Mouse (Mus musculus) kidney, embryonic 15.5 days (tissue): ENCODE data around the gene Usp47. TPM values are rescaled to one million over a fixed set of nuclear protein-coding genes. Genes with fewer than 3 reads are reported as not detected.

ENCODE experiments used
- ATAC-seq: fragments of 200-750 bp; cut with Nextera tagmentation; replicated peaks from 2 replicates; pipeline ENCODE4 v1.8.0; 2017; ENCODE audit warnings: moderate TSS enrichment; ENCODE audit not compliant: low FRiP score
- H3K27ac ChIP-seq: fragments of 300-500 bp; sonication (generic); 2 replicates; pipeline ENCODE4 v1.5.1; 2015; ENCODE audit warnings: mild to moderate bottlenecking, inconsistent platforms
- H3K27me3 ChIP-seq: fragments of 300-500 bp; sonication (generic); 2 replicates; pipeline ENCODE4 v1.6.1; 2015; ENCODE audit warnings: inconsistent platforms
- H3K36me3 ChIP-seq: fragments of 300-500 bp; sonication (generic); 2 replicates; pipeline ENCODE4 v1.6.1; 2015; ENCODE audit warnings: inconsistent platforms
- H3K4me1 ChIP-seq: fragments of 300-500 bp; sonication (generic); 2 replicates; pipeline ENCODE4 v1.6.1; 2015; ENCODE audit warnings: inconsistent platforms
- H3K4me2 ChIP-seq: fragments of 300-500 bp; sonication (generic); 2 replicates; pipeline ENCODE4 v1.6.1; 2015; ENCODE audit warnings: moderate library complexity, mild to moderate bottlenecking, inconsistent platforms
- H3K4me3 ChIP-seq: fragments of 300-500 bp; sonication (generic); replicated peaks from 2 replicates; pipeline ENCODE4 v1.5.1; 2015; ENCODE audit warnings: mild to moderate bottlenecking, inconsistent platforms
- H3K9ac ChIP-seq: fragments of 300-500 bp; sonication (generic); 2 replicates; pipeline ENCODE4 v1.6.1; 2015; ENCODE audit warnings: mild to moderate bottlenecking, inconsistent platforms
- H3K9me3 ChIP-seq: fragments of 300-500 bp; sonication (generic); replicated peaks from 2 replicates; pipeline ENCODE4 v1.6.1; 2016; ENCODE audit warnings: inconsistent platforms
- WGBS: fragments of 180-500 bp; shearing (Covaris S2); methylation state at CpG from one replicate; pipeline ENCODE4 v1.1.7; 2015; ENCODE audit warnings: mixed read lengths; 5-methylcytosine and 5-hydroxymethylcytosine counted together
- polyA plus RNA-seq: library from polyadenylated mRNA; unstranded; fragments of >200 nt; fragmentation: Nextera tagmentation; extraction: Ambion mirVana; gene quantifications from 2 replicates; pipeline ENCODE4 v1.2.1, GENCODE M21; 2015

Gene Usp47
- polyA plus RNA-seq, 1 experiment from 2014 or later, result 62.0 TPM

- no peak overlapping the region for H3K27ac ChIP-seq
- H3K4me2 ChIP-seq, result no peak overlapping the region
- WGBS, result 73% methylated on average over 4 of the region's 4 CpGs
- peaks cover 14% of the 10 kb centered on the region for H3K4me1 ChIP-seq
- H3K36me3 ChIP-seq, result no peaks in the 10 kb centered on the region
- no peak; the same call in 1 of the 2 replicates for ATAC-seq
- no peaks in the 10 kb centered on the region for H3K27me3 ChIP-seq
- no peak overlapping the region for H3K4me3 ChIP-seq
- H3K9me3 ChIP-seq, result no peaks in the 10 kb centered on the region
- H3K9ac ChIP-seq, result no peak overlapping the region
These were observed 120.7 kb downstream of the Usp47 start for GRCm38 (mm10) chr7:112143978-112144377.

DNA sequence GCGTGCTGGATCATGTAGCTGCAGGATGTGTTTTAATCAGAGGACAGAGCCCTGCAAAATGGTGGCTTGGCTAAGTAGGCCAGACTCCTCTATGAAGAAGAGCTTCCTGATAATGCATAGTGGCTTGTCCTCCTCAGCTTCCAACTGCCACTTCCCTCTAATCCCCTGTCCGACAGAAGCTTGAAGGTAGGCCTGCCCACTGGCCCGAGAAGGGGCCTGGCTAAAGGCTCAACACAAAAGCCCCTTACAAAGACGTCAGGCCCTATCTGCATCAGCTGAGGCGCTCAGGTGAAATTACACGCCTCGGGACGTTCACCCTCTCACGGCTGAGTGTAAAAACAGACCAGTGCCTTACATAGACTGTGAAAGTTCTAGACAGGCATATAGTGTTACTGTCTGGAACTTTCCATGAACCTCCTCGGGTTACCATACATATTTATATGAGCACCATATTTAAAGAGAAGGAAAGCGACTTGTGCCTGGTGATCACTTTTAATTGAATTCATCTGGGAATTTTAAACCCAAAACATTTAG lies 121.4 kb downstream of the Usp47 start:
- Histone ChIP-seq H3K36me3 (no peaks in the 10 kb centered on the region; the same call in 1 of the 2 replicates), H3K4me1 (peaks cover 14% of the 10 kb centered on the region), H3K9me3 (no peaks in the 10 kb centered on the region), H3K4me2 (no peak overlapping the region), H3K27ac (no peak overlapping the region), H3K27me3 (no peaks in the 10 kb centered on the region), H3K9ac (no peak overlapping the region), H3K4me3 (no peak overlapping the region)
- WGBS, result 55% methylated on average over 11 of the region's 11 CpGs
- ATAC-seq, result no peak

- WGBS, result 49% methylated on average over 2 of the region's 2 CpGs
- Histone ChIP-seq H3K4me3 (no peak overlapping the region), H3K9ac (no peak overlapping the region), H3K4me2 (no peak overlapping the region), H3K36me3 (no peaks in the 10 kb centered on the region; the same call in 1 of the 2 replicates), H3K4me1 (peaks cover 12% of the 10 kb centered on the region), H3K27ac (no peak overlapping the region), H3K9me3 (no peaks in the 10 kb centered on the region), H3K27me3 (no peaks in the 10 kb centered on the region)
- ATAC-seq, result no peak
These were observed 124.7 kb downstream of the Usp47 start for GRCm38 (mm10) chr7:112147979-112148378.

- H3K9me3 ChIP-seq, result no peaks in the 10 kb centered on the region
- H3K4me2 ChIP-seq, result no peak overlapping the region
- peaks cover 5% of the 10 kb centered on the region; the same call in 1 of the 2 replicates for H3K4me1 ChIP-seq
- H3K27me3 ChIP-seq, result no peaks in the 10 kb centered on the region
- H3K27ac ChIP-seq, result no peak overlapping the region
- no peak for ATAC-seq
- 86% methylated on average over 10 of the region's 10 CpGs for WGBS
- H3K4me3 ChIP-seq, result no peak overlapping the region
- H3K9ac ChIP-seq, result no peak overlapping the region
- no peaks in the 10 kb centered on the region; the same call in 1 of the 2 replicates for H3K36me3 ChIP-seq
These were observed 125.8 kb downstream of the Usp47 start for GRCm38 (mm10) chr7:112149113-112149512.

- no peak for ATAC-seq
- H3K4me1 ChIP-seq, result peaks cover 44% of the 10 kb centered on the region
- 58% methylated on average over 4 of the region's 4 CpGs for WGBS
- no peak overlapping the region for H3K4me2 ChIP-seq
- H3K27ac ChIP-seq, result peak overlapping the region; percentile 66
- H3K36me3 ChIP-seq, result no peaks in the 10 kb centered on the region; the same call in 1 of the 2 replicates
- H3K27me3 ChIP-seq, result peaks cover 8% of the 10 kb centered on the region
- no peak overlapping the region for H3K4me3 ChIP-seq
- no peak overlapping the region for H3K9ac ChIP-seq
- no peaks in the 10 kb centered on the region for H3K9me3 ChIP-seq
These were observed 131.1 kb downstream of the Usp47 start for GRCm38 (mm10) chr7:112154445-112154844.

DNA sequence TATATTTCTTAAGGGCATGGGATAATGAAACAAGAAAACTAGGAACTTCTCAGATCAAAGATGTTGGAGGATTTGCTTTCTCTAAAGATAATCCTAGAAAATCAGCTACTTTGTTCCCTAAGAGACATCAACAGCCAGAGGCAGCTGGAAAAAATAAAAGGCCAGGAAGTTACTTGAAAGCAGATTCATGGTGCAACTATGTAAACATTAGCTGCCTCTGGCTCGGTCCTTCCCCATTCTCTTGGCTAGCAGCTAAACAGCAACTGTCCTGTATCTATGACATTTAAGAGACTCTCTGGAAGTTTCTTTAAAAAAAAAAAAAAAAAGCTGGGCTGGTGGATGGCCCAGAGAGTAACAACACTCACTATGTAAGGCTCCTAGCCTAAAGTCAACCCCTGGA lies 131.9 kb downstream of the Usp47 start:
- ATAC-seq, result no peak
- no peaks in the 10 kb centered on the region for H3K9me3 ChIP-seq
- 9% methylated on average over 1 of the region's 1 CpGs for WGBS
- H3K4me3 ChIP-seq, result no peak overlapping the region
- H3K4me2 ChIP-seq, result no peak overlapping the region
- peaks cover 44% of the 10 kb centered on the region for H3K4me1 ChIP-seq
- H3K36me3 ChIP-seq, result no peaks in the 10 kb centered on the region
- peak overlapping the region; percentile 66 for H3K27ac ChIP-seq
- peaks cover 8% of the 10 kb centered on the region for H3K27me3 ChIP-seq
- no peak overlapping the region for H3K9ac ChIP-seq

- ATAC-seq, result 0 out of 2 replicates have a peak, but pooled peaks have one; percentile 26
- Histone ChIP-seq H3K4me1 (peaks cover 44% of the 10 kb centered on the region), H3K27ac (peak overlapping the region; percentile 67), H3K9ac (peak overlapping the region; percentile 43), H3K9me3 (no peaks in the 10 kb centered on the region), H3K27me3 (peaks cover 8% of the 10 kb centered on the region), H3K36me3 (no peaks in the 10 kb centered on the region), H3K4me2 (peak overlapping the region; percentile 71), H3K4me3 (peak overlapping the region; percentile 57)
- 10% methylated on average over 23 of the region's 23 CpGs for WGBS
These were observed 134.4 kb downstream of the Usp47 start for GRCm38 (mm10) chr7:112157584-112158315.

DNA sequence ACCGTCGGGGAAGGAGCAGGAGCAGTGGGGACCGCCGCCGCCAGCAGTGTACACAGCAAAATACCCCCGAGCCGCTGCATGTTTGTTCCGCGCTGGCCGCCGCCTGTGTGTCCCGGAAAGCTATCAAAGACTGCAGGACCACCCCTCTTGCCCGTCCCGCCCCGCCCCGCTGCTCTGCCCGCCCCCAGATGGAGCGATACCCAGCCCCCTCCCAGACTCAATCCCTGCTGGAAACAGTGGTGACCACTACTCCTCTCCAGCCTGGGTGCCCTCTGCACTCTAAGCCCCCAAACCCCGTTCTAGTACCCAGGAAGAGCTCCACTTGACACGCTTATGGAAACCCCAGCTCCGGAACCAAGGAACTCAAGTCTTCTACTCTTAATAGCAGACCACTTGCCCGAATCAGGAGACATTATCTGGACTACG lies 135.0 kb downstream of the Usp47 start:
- H3K9me3 ChIP-seq, result no peaks in the 10 kb centered on the region
- ATAC-seq, result peak; percentile 70
- peaks cover 44% of the 10 kb centered on the region for H3K4me1 ChIP-seq
- peaks cover 8% of the 10 kb centered on the region for H3K27me3 ChIP-seq
- H3K36me3 ChIP-seq, result no peaks in the 10 kb centered on the region
- H3K4me2 ChIP-seq, result peak overlapping the region; percentile 71
- H3K4me3 ChIP-seq, result peak overlapping the region; percentile 57
- H3K27ac ChIP-seq, result peak overlapping the region; percentile 67
- WGBS, result 1% methylated on average over 23 of the region's 23 CpGs
- H3K9ac ChIP-seq, result peak overlapping the region; percentile 43

DNA sequence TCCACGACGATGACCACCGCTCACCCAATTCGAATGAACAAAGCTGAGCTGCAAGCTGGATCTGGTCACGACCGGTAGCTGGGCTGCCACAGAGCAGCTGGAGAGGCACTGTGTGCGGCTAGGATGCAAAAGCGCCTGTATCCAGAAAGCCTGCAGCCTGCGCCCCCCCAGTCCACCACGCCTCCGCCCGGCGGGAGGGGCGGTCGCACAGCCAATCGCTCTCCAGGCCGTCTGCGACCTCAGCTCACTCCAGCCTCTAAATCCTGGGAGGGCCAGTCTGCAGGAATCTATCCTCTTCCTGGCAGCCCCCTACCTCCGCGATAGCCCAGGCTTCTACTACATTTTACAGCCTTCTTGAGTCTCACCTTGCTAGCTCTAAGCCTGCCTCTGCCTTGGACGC lies 135.6 kb downstream of the Usp47 start, which contains the start of gene Dkk3:
Gene Dkk3 (minus strand): TSS at position 116 of the 400 bp plus-strand sequence.
- H3K4me2 ChIP-seq, result peak within 1 kb of the TSS; percentile 71
- 3% methylated on average over 21 of the region's 21 CpGs for WGBS
- H3K9me3 ChIP-seq, result no peaks in the 10 kb centered on the region
- peak within 1 kb of the TSS; percentile 67 for H3K27ac ChIP-seq
- H3K27me3 ChIP-seq, result peaks cover 8% of the 10 kb centered on the region
- H3K4me1 ChIP-seq, result peaks cover 44% of the 10 kb centered on the region
- ATAC-seq, result peak; percentile 69
- peak within 1 kb of the TSS; percentile 43 for H3K9ac ChIP-seq
- H3K36me3 ChIP-seq, result no peaks in the 10 kb centered on the region
- peak within 1 kb of the TSS; percentile 57 for H3K4me3 ChIP-seq

- H3K27ac ChIP-seq, result no peak overlapping the region
- no peak overlapping the region for H3K4me3 ChIP-seq
- no peak overlapping the region for H3K4me2 ChIP-seq
- H3K9me3 ChIP-seq, result no peaks in the 10 kb centered on the region
- 26% methylated on average over 5 of the region's 6 CpGs for WGBS
- H3K4me1 ChIP-seq, result peaks cover 39% of the 10 kb centered on the region
- no peaks in the 10 kb centered on the region for H3K36me3 ChIP-seq
- no peak overlapping the region for H3K9ac ChIP-seq
- peaks cover 8% of the 10 kb centered on the region for H3K27me3 ChIP-seq
- no peak for ATAC-seq
These were observed 136.5 kb downstream of the Usp47 start for GRCm38 (mm10) chr7:112159835-112160234.
